Mouse (Mus musculus): ENCODE measurements around the gene Sgk2.

DNA sequence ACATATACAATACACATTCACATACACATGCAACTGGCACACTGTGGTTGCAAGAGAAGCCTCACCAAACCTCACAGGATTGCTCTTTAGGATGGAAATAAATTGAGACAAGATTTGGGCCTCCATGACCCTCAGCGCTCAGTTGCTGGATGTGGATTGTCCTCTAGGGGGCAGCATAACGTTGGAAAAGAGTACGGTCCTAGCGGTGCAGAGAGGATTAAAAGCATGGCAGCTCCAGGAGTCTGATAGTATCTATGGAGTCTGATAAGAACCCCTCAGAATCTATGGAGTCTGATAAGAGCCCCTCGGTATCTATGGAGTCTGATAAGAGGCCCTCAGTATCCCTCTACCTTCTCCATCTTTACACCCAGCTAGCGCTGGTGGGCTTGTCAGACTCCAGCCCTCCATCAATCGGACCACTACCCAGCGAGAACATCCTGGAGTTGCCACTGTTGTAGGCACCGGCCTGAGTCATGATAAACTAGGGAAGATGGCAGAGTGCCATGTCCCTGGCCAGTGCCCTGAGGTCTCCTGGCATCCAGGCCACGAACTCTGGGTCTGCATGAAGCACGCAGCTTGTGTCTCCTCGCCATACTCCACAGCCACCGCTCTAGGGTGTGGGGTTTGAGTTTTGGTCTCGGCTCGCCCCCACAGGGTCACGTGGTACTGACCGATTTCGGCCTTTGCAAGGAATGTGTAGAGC, 11.5 kb downstream of the Sgk2 start:
- TF ChIP-seq CTCF (IDR thresholded peaks at IDR 0.05; ENCODE audit: extremely low read depth, insufficient read depth, insufficient read length, insufficient replicate concordance): peak; percentile 58; the same call in 1 of the 2 replicates
- TF ChIP-seq POLR2A (IDR thresholded peaks at IDR 0.05; ENCODE audit: low read depth, low read length): no peak
